Mouse (Mus musculus) liver, adult 2 months (tissue): ENCODE data around the gene Srrm1. TPM values are rescaled to one million over a fixed set of nuclear protein-coding genes. Genes with fewer than 3 reads are reported as not detected.

ENCODE experiments used
- DNase-seq: peaks from one replicate; pipeline ENCODE4 v3.0.0-alpha.2; 2011; ENCODE audit warnings: low read depth, low spot score; ENCODE audit errors: extremely low read depth
- H3K27ac ChIP-seq: fragments of 200-500 bp; replicated peaks from 2 replicates; pipeline ENCODE4 v1.5.1; 2012; ENCODE audit warnings: low read depth, mild to moderate bottlenecking, control low read depth, inconsistent platforms, low read length; ENCODE audit not compliant: insufficient read depth
- H3K27me3 ChIP-seq: fragments of 200-500 bp; 2 replicates; pipeline ENCODE4 v1.6.1; 2012; ENCODE audit warnings: mild to moderate bottlenecking, moderate library complexity, low read length, inconsistent platforms; ENCODE audit not compliant: control insufficient read depth, insufficient read depth
- H3K36me3 ChIP-seq: fragments of 200-500 bp; 2 replicates; pipeline ENCODE4 v1.6.1; 2012; ENCODE audit warnings: low read length, inconsistent platforms; ENCODE audit not compliant: control insufficient read depth, insufficient read depth
- H3K4me1 ChIP-seq: fragments of 200-500 bp; 2 replicates; pipeline ENCODE4 v1.6.1; 2011; ENCODE audit warnings: low read length; ENCODE audit not compliant: control insufficient read depth, insufficient read depth
- H3K4me3 ChIP-seq: fragments of 200-500 bp; 2 replicates; pipeline ENCODE4 v1.5.1; 2011; ENCODE audit warnings: low read depth, mild to moderate bottlenecking, control low read depth, low read length, moderate library complexity; ENCODE audit not compliant: insufficient read depth
- H3K79me2 ChIP-seq: fragments of 200-500 bp; 2 replicates; pipeline ENCODE4 v1.6.1; 2012; ENCODE audit warnings: inconsistent platforms, mild to moderate bottlenecking, low read length, moderate library complexity; ENCODE audit not compliant: control insufficient read depth, insufficient read depth
- H3K9ac ChIP-seq: fragments of 200-500 bp; 2 replicates; pipeline ENCODE4 v1.6.1; 2012; ENCODE audit warnings: low read depth, mild to moderate bottlenecking, control low read depth, inconsistent platforms, low read length
- CTCF ChIP-seq: fragments of 200-500 bp; IDR thresholded peaks from 2 replicates; pipeline ENCODE4 v1.5.1; 2011; ENCODE audit warnings: low read depth, low read length, control low read depth
- POLR2A ChIP-seq: fragments of 200-500 bp; IDR thresholded peaks from 2 replicates; pipeline ENCODE4 v1.6.1; 2011; ENCODE audit warnings: low read length, control low read depth; ENCODE audit not compliant: insufficient read depth; ENCODE audit errors: extremely low read depth
- WGBS: fragments of 180-500 bp; shearing (Covaris S2); methylation state at CpG from one replicate; pipeline ENCODE4 v1.1.7; 2018; 5-methylcytosine and 5-hydroxymethylcytosine counted together
- polyA plus RNA-seq: library from polyadenylated mRNA; depleted of rRNA; stranded (reverse); fragments of >200 nt; gene quantifications from 2 replicates; pipeline ENCODE4 v1.2.3, GENCODE M21; 2012
- total RNA-seq: library from RNA; depleted of rRNA; stranded (reverse); fragments of >200 nt; gene quantifications from 2 replicates; pipeline ENCODE4 v1.2.3, GENCODE M21; 2014

The Srrm1 gene
- total and polyA plus RNA-seq, 2 experiments = 8.9 to 18.8 TPM

DNA sequence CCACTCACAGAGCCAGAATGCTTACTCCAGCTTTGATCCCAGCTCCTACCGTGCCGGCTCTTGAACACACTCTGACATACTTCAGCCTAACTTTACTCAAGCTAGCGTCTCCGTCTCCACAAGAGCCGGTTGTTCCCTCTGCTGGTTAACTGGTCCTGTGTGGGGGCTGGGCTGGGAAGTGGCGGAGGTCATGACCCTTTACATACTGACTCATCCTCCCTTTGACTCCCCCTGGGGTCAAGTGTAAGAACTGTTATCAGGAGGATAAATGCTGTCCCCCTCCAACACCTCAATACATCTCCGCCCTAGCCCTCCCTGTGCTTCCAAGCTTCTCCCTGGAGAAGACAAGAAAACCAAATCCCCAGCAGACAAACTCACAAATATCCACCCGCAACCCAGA lies 28.2 kb upstream of the Srrm1 start:
- TF ChIP-seq CTCF (no peak), POLR2A (no peak)
- H3K27ac ChIP-seq = no peak overlapping the region
- no peaks in the 10 kb centered on the region for H3K79me2 ChIP-seq
- peaks cover 6% of the 10 kb centered on the region for H3K4me1 ChIP-seq
- no peak overlapping the region for H3K9ac ChIP-seq
- 66% methylated on average over 8 of the region's 8 CpGs for WGBS
- H3K27me3 ChIP-seq = no peaks in the 10 kb centered on the region
- no peaks in the 10 kb centered on the region for H3K36me3 ChIP-seq
- no peak overlapping the region for H3K4me3 ChIP-seq
- no peak for DNase-seq

GRCm38 (mm10) chr4:135377241-135377640 lies 24.1 kb upstream of the Srrm1 start:
- TF ChIP-seq POLR2A (no peak), CTCF (no peak)
- WGBS = 35% methylated on average over 11 of the region's 11 CpGs
- peak; percentile 86 for DNase-seq
- H3K4me3 ChIP-seq = no peak overlapping the region
- H3K9ac ChIP-seq = no peak overlapping the region
- H3K36me3 ChIP-seq = no peaks in the 10 kb centered on the region
- peak overlapping the region; percentile 28; the same call in 1 of the 2 replicates for H3K27ac ChIP-seq
- H3K4me1 ChIP-seq = peaks cover 6% of the 10 kb centered on the region
- H3K79me2 ChIP-seq = no peaks in the 10 kb centered on the region
- no peaks in the 10 kb centered on the region for H3K27me3 ChIP-seq

- Histone ChIP-seq H3K27ac (no peak overlapping the region), H3K79me2 (no peaks in the 10 kb centered on the region), H3K27me3 (no peaks in the 10 kb centered on the region), H3K4me3 (no peak overlapping the region), H3K9ac (no peak overlapping the region), H3K4me1 (peaks cover 9% of the 10 kb centered on the region), H3K36me3 (no peaks in the 10 kb centered on the region)
- TF ChIP-seq POLR2A = no peak
- TF ChIP-seq CTCF = peak; percentile 60
- no peak for DNase-seq
- 79% methylated on average over 3 of the region's 3 CpGs for WGBS
Measured at GRCm38 (mm10) chr4:135375444-135375843, 22.3 kb upstream of the Srrm1 start.

DNA sequence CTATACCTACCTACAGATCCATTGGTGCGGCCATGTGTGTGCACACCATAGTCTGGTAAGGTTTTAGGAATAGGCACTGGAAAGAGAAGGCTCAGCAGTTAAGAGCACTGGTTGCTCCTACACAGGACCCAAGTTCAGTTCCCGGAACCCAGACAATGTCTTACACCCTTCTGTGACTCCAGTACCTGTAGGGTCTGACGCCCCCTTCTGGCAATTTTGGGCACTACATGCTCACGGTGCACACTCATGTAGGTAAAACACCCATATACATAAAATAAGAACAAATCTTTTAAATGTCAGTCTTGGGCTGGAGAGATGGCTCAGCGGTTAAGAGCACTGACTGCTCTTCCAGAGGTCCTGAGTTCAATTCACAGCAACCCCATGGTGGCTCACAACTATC lies 20.2 kb upstream of the Srrm1 start:
- no peaks in the 10 kb centered on the region for H3K79me2 ChIP-seq
- no peak overlapping the region for H3K4me3 ChIP-seq
- H3K27ac ChIP-seq = no peak overlapping the region
- H3K4me1 ChIP-seq = peaks cover 13% of the 10 kb centered on the region
- WGBS = 82% methylated on average over 5 of the region's 5 CpGs
- no peaks in the 10 kb centered on the region for H3K36me3 ChIP-seq
- TF ChIP-seq POLR2A = no peak
- peak; percentile 12; the same call in 1 of the 2 replicates for TF ChIP-seq CTCF
- H3K27me3 ChIP-seq = no peaks in the 10 kb centered on the region
- no peak for DNase-seq
- no peak overlapping the region for H3K9ac ChIP-seq

- Histone ChIP-seq H3K9ac (no peak overlapping the region), H3K4me1 (peaks cover 7% of the 10 kb centered on the region), H3K4me3 (no peak overlapping the region), H3K36me3 (no peaks in the 10 kb centered on the region), H3K27me3 (no peaks in the 10 kb centered on the region), H3K79me2 (no peaks in the 10 kb centered on the region), H3K27ac (peak overlapping the region; percentile 64)
- DNase-seq = peak; percentile 86
- TF ChIP-seq POLR2A = no peak
- no peak for TF ChIP-seq CTCF
- WGBS = 51% methylated on average over 11 of the region's 11 CpGs
Measured at GRCm38 (mm10) chr4:135370372-135370771, 17.3 kb upstream of the Srrm1 start.

DNA sequence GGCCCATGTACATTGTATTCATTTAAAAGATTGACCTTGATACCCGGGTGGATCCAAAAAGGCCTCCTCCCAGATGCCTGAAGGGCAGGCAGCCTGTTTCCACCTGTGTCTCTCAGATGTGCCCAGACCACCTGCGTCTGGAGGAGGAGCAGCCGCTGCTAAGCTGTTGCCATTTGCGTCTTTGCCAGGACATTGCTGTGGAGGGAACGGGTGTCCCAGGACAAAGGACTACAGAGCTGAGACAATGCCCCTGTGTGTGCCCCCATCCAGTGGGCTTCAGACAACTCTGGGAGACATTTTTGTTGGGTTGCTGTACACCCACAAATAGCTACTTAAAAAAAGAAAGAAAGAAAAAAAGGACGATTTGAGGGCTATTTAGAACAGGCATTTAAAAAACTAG lies 9.7 kb upstream of the Srrm1 start:
- WGBS = 65% methylated on average over 6 of the region's 6 CpGs
- TF ChIP-seq CTCF (no peak), POLR2A (no peak)
- H3K36me3 ChIP-seq = no peaks in the 10 kb centered on the region

More for the DNA sequence above, 9.7 kb upstream of the Srrm1 start:
- no peak for DNase-seq
- Histone ChIP-seq H3K9ac (no peak overlapping the region), H3K27me3 (no peaks in the 10 kb centered on the region), H3K4me1 (0 out of 2 replicates have a peak, but pooled peaks cover 2% of the 10 kb centered on the region), H3K4me3 (no peak overlapping the region), H3K27ac (no peak overlapping the region), H3K79me2 (no peaks in the 10 kb centered on the region)
